Comparison of ENCODE assay signal across 30 mouse cellular contexts in the genomic region with DNA sequence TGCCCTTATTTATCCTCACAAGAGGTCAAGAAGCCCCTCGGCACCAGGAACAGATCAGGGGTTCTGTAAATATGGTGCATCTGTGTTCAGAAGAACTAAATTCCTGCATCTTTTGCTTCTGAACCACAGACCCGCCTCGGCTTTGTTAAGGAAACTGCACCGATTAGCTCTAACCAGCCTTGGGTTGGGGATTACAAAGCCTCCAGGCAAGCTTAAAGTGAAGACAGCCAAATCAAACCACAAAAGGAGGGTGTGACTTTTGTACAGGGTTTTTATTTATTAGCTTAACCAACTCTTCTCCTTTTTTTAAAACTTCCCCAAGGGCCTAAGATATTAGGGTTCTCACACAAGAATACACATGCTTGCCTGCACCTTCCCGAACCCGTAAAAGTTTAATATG. TPM values are rescaled to one million over a fixed set of nuclear protein-coding genes. Genes with fewer than 3 reads are reported as not detected.
DNase-seq lines count a peak whose midpoint lies in the region; ATAC-seq and TF ChIP-seq lines count a peak whose summit lies in the region.
"Had no signal": no experiment of that assay in that cellular context is flagged by ENCODE, and none has a peak within 500 bp of the region (broad histone marks: within the 10 kb centered on the region; RNA-seq: fewer than 3 reads in every experiment).

No protein-coding gene starts in this region.

- CTCF ChIA-PET in Patski (lab: Charles Lee): no interaction called here

- in situ Hi-C loops in Patski (cut with MboI; ENCODE audit: low pct_unique_long_range_greater_than_20kb): loop anchor here (25.0 kb wide), 1 partner anchor 337 kb away; no protein-coding TSS in a partner anchor

- H3K4me1 ChIP-seq in midbrain, embryonic 13.5 days (replicated peaks): peaks cover 8% of the 10 kb centered on the region
- peaks cover 8% of the 10 kb centered on the region for H3K4me1 ChIP-seq in thymus, adult 2 months (replicated peaks; ENCODE audit: control insufficient read depth, insufficient read depth, low read length)
- H3K4me1 ChIP-seq: embryonic facial prominence, embryonic 12.5 days had no signal

- no peaks in the 10 kb centered on the region for H3K9me3 ChIP-seq in midbrain, embryonic 13.5 days
- H3K9me3 ChIP-seq: embryonic facial prominence, embryonic 12.5 days; forebrain, embryonic 13.5 days had no signal

- H3K4me3 ChIP-seq in midbrain, embryonic 13.5 days (replicated peaks): no peak overlapping the region
- H3K4me3 ChIP-seq in thymus, adult 2 months (ENCODE audit: control insufficient read depth, insufficient read depth, low read length): no peak overlapping the region
- H3K4me3 ChIP-seq: embryonic facial prominence, embryonic 12.5 days; erythroblast, embryonic 14.5 days; forebrain, embryonic 10.5 days; forebrain, embryonic 13.5 days; heart, adult 2 months had no signal

- no peak for TF ChIP-seq POLR2A in thymus, adult 2 months (IDR thresholded peaks at IDR 0.05; ENCODE audit: control insufficient read depth, extremely low read depth, insufficient read depth, low read length, poor library complexity)

- no peak for TF ChIP-seq CTCF in Patski (IDR thresholded peaks at IDR 0.05)
- TF ChIP-seq CTCF in thymus, adult 2 months (IDR thresholded peaks at IDR 0.05; ENCODE audit: borderline replicate concordance, control insufficient read depth, extremely low read depth, insufficient read depth, low read length, poor library complexity): no peak

- H3K9ac ChIP-seq in midbrain, embryonic 13.5 days (replicated peaks): no peak overlapping the region
- H3K9ac ChIP-seq: embryonic facial prominence, embryonic 12.5 days; forebrain, embryonic 13.5 days; hindbrain, embryonic 14.5 days had no signal

- no peaks in the 10 kb centered on the region for H3K27me3 ChIP-seq in Patski
- no peaks in the 10 kb centered on the region for H3K27me3 ChIP-seq in midbrain, embryonic 13.5 days
- no peaks in the 10 kb centered on the region for H3K27me3 ChIP-seq in thymus, adult 2 months (ENCODE audit: control insufficient read depth, insufficient read depth, low read length)
- H3K27me3 ChIP-seq: embryonic facial prominence, embryonic 12.5 days; forebrain, embryonic 13.5 days had no signal

- POLR2A ChIA-PET in Patski (lab: Charles Lee): no interaction called here

- DNase-seq in 3T3-L1 (ENCODE audit: low read depth, low spot score): peak; percentile 20
- peak; percentile 70 for DNase-seq in Patski (ENCODE audit: low read depth, low spot score)
- DNase-seq in MN1 (ENCODE audit: low spot score): no peak
- no peak for DNase-seq in cerebellum, adult 9-11 months
- DNase-seq in thymus, adult 2 months: no peak
- DNase-seq: adrenal gland, postnatal 10 days; adrenal gland, postnatal 36 days; cerebellum, adult 11 months; cerebellum, adult 2 months; cerebellum, postnatal 10 days; cerebellum, postnatal 36 days; gastrocnemius, postnatal 10 days; gastrocnemius, postnatal 36 days; heart, adult 2 months; kidney, adult 18-20 months had no signal

- WGBS in midbrain, embryonic 13.5 days: 68% methylated on average over 6 of the region's 6 CpGs
- 16% methylated on average over 6 of the region's 6 CpGs for WGBS in thymus, adult 2 months

- H3K27ac ChIP-seq in midbrain, embryonic 13.5 days: no peak overlapping the region
- no peak overlapping the region for H3K27ac ChIP-seq in thymus, adult 2 months (ENCODE audit: control insufficient read depth, insufficient read depth, low read length)
- H3K27ac ChIP-seq: embryonic facial prominence, embryonic 12.5 days; forebrain, embryonic 10.5 days; forebrain, embryonic 13.5 days; heart, adult 2 months; hindbrain, embryonic 14.5 days; hindbrain, postnatal 0 days had no signal

- no peak overlapping the region for H3K4me2 ChIP-seq in midbrain, embryonic 13.5 days (replicated peaks)
- H3K4me2 ChIP-seq: embryonic facial prominence, embryonic 12.5 days; forebrain, embryonic 13.5 days; heart, embryonic 11.5 days; hindbrain, embryonic 14.5 days had no signal

- H3K36me3 ChIP-seq in midbrain, embryonic 13.5 days: no peaks in the 10 kb centered on the region
- no peaks in the 10 kb centered on the region for H3K36me3 ChIP-seq in thymus, adult 2 months (ENCODE audit: control insufficient read depth, insufficient read depth, low read length)
- H3K36me3 ChIP-seq: embryonic facial prominence, embryonic 12.5 days; forebrain, embryonic 10.5 days had no signal

- ATAC-seq in Patski: peak; percentile 73
- peak; percentile 84 for ATAC-seq in common myeloid progenitor, adult 5-6 weeks (replicated peaks; ENCODE audit: low read depth, poor library complexity, severe bottlenecking)
- 0 out of 2 replicates have a peak, but pooled peaks have one; percentile 24 for ATAC-seq in megakaryocyte, adult 5-6 weeks (ENCODE audit: poor library complexity, severe bottlenecking)
- ATAC-seq in midbrain, embryonic 13.5 days: no peak
- ATAC-seq: CD4-positive, CD25-positive, alpha-beta regulatory T cell, adult 4 months; forebrain, embryonic 13.5 days; forebrain, embryonic 16.5 days; hindbrain, postnatal 0 days; inflammation-experienced regulatory T-cells, adult 6 months; intestine, embryonic 16.5 days had no signal

RNA-seq across cellular contexts. Expression of a gene that starts 23.1 kb away (rescaled TPM):
- 19.7 TPM for polyA plus RNA-seq in Patski (2021)
- total RNA-seq in common myeloid progenitor, adult 5-6 weeks (2017): not detected in 2 replicates
- total RNA-seq in megakaryocyte, adult 5-6 weeks (2015): not detected in 2 replicates
- not detected in 2 replicates for total RNA-seq in megakaryocyte, adult 5-6 weeks (2017)
- 1.7 and 3.6 TPM in 2 replicates for polyA plus RNA-seq in midbrain, embryonic 13.5 days (2015; fragmentation: Nextera tagmentation; extraction: Ambion mirVana)
- polyA plus RNA-seq in thymus, adult 2 months (2012; rRNA removed): 3.4 and 4.6 TPM in 2 replicates
- total RNA-seq: granulocyte monocyte progenitor cell, adult 5-6 weeks had no signal
- polyA plus RNA-seq: CD4-positive, CD25-positive, alpha-beta regulatory T cell, adult 4 months; erythroblast, embryonic 14.5 days; inflammation-experienced regulatory T-cells, adult 6 months had no signal

Comparison
In these comparisons a context has a peak if more than half of its experiments do, and no peak if none do; other contexts are left out.
1. DNase-seq: peak in 3T3-L1 (single experiment) and Patski (single experiment); none in MN1 (single experiment), cerebellum, adult 9-11 months (single experiment) and thymus, adult 2 months (single experiment).